Mouse (Mus musculus) right cerebral cortex, postnatal 25 days (tissue): ENCODE results near the gene Arhgap32.
"Not testable (repeated sequence)": the region's sequence is repeated elsewhere in the genome, so short reads cannot be mapped to it uniquely, and the experiment has no call there.

ENCODE experiments used
- DNase-seq: peaks from one replicate; pipeline ENCODE4 v3.0.0; 2022

Gene Arhgap32

DNA sequence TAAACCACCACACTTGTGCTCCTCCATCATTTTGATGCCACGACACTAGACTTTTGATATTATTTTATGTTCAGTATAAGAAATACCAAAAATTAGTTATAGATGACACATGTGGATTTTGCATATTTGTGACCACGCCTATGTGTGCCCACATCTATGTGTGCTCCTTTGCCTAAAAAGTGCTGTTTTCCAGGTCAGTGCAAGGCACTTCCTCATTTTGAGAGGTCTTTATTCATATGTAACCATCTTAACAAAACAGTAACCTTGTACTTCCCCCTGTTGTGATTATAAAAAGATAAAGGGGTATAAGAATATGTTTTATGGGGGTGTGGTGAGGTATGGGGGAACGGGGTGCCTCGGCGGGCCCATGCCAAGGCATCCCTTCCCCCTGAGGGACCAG is 22.7 kb downstream of the Arhgap32 start:
- no peak for DNase-seq

DNA sequence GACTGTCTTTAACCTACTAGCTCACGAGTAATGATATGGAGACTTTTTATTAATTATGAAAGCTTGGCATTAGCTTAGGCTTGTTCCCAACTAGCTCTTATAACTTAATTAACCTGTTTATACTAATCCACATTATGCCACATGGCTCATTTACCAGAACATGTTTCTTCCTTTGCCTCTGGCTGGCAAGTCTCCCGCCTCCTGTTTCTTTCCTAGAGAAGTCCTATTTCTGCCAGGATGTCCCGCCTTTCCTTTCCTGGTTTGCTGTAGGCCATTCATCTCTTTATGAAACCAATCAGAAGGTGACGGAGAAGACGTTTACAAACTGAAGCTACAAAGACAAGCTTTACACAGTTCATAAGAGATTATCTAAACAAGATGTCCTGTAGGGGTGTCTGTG is 23.7 kb downstream of the Arhgap32 start:
- DNase-seq, result no peak

DNA sequence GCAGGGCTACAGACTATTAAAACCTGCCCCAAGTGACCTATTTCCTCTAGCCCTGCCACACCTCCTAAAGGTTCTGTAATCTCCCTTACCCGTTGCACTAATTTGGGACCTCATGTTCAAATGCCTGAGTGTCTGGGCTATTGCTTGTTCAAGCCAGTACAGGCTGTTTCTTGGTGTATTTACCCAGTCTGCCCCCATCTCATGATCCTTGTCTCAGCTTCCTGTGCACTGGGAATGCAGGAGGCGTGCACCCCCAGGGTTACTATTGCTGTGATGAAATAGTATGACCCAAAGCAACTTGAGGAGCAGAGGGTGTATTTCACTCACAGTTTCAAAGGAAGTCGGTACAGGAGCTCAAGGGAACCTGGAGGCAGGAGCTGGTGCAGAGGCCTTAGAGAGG is 26.9 kb downstream of the Arhgap32 start:
- DNase-seq, result no peak

DNA sequence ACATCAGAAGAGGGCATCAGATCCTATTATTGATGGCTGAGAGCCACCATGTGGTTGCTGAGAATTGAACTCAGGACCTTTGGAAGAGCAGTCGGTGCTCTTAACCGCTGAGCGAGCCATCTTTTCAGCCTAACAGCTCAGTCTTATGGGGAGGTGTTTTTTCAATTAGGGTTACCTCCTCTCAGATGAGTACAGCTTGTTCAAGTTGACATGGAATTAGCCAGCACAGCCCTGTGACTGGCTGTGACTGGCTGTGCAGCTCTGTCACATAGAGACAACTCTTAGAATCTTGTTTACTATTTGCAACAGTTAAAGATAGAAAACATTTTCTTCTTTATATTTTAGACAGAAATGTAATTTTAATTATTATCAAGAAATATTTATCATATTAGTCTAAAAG is 27.5 kb downstream of the Arhgap32 start:
- no peak for DNase-seq

DNA sequence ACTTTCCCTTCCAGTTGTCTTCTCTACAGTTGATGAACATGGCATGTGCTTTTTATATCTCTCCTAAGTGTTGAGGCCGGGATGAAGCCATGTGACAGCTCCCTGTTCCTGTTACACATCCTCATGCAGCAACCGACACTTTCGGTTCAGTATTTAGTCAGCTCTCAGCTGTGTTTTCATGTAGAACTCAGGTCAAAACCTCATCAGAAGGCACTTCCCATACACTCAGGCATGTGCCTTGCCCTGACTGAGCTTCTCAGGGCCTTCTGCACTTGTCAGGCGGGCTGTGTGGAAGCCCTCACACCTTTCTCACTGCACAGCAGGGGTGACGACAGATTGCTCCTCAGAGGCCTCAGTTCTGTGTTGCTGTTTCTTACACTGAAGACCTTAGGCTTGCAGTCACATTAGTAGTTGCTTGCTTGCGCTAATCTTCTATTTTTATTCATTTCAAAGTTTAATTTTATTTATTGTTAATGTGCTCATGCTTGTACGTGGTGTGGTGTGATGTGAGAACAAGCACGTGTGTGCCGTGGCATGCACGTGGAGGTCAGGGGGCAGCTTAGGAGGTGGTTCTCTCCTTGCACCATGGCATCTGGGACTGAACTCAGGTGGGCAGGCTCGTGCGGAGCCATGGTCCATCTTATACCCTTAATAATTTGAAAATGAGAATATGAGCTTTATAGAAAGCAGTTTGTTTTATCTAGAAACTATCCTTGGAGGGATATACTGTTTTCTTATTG is 30.5 kb downstream of the Arhgap32 start:
- no peak for DNase-seq

DNA sequence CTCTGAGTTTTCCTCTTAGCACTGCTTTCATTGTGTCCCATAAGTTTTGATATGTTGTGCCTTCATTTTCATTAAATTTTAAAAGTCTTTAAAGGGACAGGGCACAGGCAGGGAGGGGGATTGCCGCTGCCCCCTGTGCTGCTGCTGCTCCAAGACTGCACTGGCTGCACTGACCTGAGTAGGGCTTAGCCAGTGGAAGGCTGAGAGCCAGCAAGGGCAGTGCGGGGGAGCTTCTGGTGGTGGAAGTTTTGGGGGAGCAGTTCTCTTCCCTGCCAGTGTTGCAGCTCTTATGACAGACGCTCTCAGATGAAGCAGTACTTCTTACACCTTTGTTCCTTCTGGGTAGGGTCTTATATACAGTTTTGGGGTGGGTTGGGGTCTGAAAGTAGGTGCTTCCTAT is 33.3 kb downstream of the Arhgap32 start:
- DNase-seq, result no peak

DNA sequence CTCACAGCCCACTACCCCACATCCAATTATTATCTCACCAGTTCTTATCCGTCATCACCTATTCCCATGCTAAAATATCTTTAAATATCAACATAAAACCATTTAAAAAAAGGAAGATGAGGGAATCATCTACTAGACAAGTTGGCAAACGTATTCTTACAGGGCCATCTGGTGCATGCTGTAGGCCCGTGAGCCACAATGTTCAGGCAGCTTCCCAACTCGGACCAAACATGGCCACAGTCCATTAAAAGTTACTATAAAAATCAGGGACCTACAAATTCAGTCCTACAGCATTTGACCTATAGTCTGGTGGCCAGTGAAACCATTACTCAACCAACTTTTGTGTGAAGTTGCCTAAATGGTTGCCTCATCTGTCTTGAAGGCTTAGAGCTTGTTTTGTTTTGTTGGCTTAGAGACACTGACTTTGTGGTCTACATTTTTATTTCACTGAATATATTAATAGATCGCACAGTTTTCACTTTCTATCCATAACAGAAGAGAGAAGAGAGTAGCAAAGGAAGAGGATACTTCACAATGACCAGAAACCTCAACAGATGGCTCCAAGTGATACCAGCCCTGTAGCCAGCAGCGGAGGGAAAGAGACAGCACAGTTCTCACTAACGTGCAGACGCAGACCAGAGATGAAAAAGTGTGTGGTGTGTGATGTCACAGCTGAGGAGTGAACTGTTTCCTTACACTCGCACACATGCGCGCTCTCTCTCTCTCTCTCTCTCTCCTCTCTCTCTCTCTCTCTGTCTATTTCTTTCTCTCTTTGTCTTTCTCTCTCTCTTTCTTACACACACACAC is 34.1 kb downstream of the Arhgap32 start:
- no peak for DNase-seq

DNA sequence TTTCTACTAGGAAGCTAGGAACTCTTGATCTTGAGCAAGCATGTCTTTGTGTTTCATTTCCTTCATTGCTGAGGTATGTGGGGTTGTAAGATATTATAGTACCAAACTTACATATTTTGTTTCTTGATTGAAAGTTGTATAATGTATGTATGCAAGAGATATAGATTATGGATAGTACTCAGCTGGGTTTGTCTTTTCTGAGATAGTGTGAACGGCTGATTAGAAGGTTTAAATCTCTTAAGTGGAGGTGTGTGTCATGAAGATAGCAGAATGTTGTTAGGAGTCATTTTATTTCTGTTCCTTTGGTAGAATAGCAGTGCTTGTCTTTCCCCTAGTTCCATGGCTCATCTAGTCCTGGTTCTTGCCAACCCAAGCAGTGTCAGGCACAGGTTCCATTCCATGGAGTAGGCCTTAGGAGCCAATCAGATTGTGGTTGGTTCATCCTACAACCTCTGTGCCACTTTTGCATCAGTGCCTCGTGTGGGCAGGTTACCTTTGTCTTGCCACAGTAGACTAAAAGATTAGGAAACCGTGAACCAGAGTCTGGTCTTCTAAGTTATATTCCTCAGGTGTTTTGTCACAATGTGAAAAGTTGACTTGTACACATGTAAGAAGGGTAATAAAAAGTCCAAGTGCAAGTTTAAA is 38.9 kb downstream of the Arhgap32 start:
- no peak for DNase-seq

DNA sequence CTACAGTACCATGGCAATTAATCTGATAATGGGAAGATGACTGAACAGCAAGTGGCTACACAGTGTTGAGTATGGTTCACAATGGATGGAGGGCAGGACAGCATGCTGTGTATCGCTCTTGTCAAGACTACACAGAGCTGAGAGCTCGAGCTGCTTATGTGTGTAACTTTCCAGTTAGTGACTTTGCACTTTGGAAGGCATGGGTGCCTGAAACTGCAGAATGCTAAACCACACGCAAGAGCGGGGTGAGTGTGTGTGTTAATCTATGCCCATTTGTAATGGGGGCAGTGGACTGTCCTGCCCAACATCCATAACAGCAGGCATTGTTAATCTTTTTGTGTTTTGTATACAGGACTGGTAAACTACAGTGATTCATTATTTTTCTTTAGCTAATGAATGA is 40.8 kb downstream of the Arhgap32 start:
- no peak for DNase-seq

DNA sequence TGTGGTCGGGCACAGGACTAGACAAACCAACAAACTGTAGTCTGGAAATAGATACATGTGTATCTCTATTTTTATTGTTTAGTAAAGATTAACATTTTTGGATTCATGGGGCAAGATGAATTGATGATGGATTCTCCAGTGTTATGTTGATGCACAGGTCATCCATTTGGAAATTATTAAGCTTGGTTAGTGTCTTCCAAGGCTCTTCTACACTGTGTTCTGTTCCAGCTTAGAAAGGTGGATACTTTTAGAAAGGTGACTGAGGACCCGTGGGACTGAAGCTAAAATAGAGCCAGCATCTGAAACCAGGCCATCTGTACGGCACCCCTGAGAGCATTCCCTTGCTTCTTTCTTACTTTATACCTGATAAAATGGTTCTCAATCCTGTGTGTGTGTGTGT is 41.3 kb downstream of the Arhgap32 start:
- no peak for DNase-seq

DNA sequence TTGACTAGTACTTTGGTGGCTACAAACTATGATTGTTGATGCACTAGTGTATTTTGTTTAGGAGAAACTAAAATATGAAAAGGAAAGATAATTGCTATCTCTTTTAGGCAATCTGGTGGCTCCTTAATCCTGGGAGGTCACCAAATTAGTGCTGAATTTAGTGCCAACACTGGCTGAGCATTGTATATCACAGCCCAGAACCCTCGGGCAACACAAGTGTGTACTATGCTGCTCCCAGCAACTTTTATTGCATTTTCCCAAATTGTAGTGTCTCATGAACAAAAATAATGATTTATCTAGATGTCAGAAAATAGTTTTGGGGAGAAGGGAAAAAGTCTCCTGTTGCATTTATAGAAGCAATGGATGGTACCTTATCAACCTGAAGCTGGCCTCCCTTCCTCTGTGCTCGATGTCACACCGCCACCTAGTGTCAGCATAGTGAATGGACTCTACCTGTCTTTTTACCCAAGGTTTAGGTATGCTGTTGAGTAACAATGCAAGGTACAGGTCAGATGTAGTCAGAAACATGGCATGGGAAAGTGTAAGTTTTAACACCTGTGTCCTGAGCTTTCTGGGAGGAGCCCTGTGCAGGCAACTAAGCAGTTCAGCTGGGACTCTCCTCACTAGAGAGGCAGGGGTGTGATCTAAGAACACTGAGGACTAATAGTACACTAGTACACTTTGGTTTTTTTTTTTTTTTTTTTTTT is 43.1 kb downstream of the Arhgap32 start:
- DNase-seq, result peak; percentile 69

DNA sequence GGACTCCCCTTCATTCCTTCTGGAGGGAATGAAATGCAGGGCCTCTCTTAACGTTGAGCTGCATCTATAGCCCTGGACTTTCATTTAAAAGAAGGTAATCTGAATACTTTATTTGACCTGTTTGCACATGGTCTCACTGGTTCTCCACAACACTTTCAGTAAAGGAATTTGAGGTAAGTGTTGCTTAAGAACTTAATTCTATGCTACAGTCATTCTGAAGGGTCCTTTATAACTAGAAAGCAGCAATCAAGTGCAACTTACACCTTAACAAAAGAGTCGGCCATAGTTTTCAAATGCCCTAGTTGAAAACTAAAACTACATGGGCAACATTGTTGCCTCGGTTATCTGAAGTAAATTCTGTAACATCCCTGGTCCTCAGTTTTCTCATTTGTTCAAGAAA is 43.8 kb downstream of the Arhgap32 start:
- no peak for DNase-seq

DNA sequence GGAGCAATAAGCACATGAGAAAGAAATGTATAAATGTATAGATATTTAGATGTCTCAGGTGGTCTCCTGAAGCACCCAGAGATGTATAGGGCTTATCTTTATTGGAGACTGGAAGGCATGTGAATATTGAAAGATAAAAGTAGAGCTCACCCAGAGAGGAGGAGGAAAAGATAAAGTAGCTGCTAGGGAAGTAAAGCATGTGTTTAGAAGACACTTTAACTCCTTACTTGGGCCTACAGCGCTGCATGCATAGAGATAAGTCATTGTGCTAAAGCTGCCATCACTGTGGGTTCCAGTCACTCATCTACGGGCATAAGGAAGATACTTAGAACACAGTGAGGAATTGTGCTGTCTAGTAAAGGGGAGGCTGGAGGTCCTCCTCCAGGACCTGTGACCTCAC is 46.9 kb downstream of the Arhgap32 start:
- DNase-seq, result no peak

DNA sequence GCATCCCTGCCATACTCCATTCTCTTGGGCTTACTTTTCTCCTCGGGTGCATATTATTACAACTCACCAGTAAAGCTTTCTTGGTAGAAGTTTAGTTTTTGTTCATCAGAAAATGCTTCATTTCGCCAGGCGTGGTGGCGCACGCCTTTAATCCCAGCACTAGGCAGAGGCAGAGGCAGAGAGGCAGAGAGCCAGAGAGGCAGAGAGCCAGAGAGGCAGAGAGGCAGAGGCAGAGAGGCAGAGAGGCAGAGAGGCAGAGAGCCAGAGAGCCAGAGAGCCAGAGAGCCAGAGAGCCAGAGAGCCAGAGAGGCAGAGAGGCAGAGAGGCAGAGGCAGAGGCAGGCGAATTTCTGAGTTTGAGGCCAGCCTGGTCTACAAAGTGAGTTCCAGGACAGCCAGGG is 47.9 kb downstream of the Arhgap32 start:
- DNase-seq, result not testable (repeated sequence)

DNA sequence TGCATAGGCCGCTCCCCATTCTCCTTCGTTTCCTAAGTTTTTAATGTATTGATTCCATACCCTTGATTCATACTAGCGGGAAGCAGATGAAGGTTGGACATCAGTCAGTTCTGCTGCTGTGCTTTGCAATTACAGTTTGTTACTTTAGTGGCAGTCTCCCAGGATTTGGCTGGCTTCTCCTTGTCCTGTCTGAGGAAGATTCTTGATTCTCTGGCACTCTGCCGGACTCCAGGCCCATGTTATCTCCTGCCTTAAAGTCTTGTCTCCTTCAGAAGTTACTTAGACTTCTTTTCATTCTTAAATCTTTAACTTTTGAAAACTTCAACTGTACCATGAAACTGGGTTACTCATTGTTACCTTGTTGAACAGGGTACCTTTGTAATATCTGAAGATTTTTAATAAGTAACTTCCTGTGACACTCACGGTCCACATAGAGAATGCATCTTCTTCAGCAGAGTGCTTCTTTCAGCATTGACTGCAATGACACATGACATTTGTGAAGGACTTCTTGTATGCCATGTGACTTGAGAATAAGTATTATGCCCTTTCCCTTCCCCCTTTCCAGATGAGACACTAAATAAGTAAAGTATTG is 52.7 kb downstream of the Arhgap32 start:
- no peak for DNase-seq

DNA sequence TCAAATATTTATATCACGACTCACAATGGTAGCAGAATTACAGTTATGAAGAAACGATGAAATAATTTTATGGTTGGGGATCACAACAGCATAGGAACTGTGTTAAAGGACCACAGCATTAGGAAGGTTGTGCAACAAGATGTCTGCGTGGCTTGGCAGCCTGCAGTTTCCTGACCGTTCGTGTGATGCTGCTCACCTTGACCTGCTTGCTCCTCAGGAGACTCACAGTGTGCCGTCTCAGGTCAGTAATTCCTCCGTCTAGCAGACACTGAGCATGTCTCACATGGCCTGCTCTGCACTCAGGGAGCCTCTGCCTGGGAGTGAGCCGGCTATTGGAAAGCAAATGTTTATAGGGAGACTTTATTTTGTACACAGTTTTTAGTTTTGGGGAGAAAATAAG is 54.8 kb downstream of the Arhgap32 start:
- no peak for DNase-seq

DNA sequence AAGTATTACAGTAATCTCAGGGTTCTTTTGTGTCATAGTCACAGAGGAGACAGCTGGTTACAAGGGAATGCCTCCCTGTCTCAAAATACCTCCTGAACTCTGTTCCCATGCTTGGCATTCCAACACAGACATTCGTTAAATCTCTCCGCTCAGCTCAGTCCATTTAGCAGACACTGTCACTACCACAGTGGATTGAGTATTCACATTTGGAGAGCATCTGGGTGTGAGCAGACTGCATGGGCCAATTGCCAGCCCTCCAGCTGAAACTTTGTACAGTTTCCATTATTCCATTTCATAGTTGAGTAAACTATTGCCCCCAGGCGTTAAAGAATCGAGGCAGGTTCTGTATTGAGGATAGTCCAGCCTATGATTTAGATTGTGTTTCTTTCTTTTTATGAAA is 60.7 kb downstream of the Arhgap32 start:
- DNase-seq, result no peak

DNA sequence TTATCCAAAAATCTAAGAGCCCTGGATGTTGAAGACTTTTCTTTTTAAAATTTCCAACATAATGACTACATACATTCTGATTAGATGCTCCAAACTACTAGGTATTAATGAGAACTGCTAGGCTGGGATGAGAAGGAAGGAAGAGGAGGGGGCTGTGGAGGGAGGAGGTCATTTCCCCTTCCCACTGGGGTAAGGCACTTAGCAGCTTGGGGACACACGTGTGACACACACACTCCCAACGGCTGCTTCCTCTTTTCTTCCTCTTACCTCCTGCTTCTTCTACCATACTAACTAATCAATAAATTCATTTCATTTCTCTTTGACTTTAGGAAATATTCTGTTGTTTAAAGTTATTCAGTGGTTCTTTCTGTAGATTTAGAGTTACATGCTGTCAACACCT is 65.2 kb downstream of the Arhgap32 start:
- DNase-seq, result no peak

DNA sequence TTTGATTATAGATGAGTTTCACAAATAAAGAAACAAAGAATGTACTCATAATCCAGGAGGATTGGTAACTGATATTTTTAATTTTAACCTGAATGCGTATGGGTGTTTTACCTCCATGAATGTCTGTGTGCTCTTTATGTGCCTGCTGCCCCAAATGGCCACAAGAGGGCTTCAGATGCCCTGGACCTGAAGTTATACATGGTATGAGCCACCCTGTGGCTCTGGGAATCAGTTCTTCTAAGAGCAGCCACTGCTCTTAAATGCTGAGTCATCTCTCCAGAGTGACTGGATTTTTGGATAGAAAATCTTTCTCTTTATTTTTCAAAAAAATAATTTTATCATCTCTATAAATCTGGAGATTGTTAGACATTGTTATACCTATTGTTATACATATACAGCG is 70.6 kb downstream of the Arhgap32 start:
- DNase-seq, result no peak

DNA sequence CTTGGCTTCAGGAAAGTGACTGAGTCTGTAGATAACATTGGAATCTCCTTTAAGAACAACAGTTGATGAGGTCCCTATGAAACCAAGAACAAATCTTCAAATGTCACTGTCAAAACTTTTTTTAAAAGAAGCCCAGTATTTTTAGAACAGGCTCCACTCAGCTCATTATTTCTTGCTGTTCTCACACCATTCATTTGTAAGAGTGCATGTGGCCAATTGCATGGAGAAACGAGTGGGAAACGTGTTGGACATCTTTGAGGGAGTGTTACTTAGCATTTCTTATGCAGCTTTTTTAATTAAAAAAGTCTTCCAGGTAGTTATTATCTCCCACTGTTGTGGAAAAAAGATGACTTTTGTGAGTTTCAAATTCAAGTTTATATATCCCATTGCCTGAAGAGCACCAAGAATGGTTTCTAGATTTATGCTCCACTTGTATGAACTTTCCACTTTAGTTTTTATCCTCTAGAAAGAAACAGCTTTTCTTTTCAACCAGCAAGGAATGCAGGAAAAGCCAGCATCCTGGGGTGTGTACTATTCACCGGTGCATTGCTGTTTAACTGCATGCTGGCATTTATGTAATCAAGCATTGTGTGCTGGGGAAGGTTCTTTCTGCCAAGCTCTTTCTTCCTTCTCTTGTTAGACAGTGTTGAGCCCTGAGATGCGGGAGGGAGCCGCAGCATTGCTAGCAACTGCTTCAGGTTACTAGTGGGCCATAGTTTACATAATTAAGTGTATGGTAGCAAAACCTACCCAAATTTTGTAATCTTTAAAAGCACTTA is 76.5 kb downstream of the Arhgap32 start:
- no peak for DNase-seq

DNA sequence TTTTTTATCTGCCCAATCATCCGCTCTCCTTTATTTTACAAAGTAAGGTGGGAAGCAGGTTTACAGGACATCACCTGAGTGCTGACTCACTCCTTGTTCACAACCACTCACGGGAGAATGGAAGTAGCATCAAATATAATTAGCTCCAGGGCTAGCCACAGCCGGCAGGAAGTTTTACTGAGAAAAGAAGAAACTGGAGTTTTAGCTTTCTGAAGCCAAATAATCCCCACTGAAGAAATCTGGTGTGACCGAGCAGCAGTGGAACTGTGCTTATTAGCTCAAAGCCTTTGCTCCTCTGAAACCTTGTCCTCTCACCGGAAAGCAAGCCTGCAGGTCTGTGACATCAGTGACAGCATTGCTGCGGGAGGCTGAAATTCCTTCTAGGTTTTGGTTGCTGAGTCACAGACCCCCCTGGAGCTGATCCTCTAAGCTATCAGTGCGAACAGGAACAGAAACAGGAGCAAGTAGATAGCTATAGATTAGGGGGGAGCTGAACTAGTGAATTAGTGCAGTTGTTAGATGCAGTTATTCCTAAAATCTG is 88.6 kb downstream of the Arhgap32 start:
- DNase-seq, result no peak

DNA sequence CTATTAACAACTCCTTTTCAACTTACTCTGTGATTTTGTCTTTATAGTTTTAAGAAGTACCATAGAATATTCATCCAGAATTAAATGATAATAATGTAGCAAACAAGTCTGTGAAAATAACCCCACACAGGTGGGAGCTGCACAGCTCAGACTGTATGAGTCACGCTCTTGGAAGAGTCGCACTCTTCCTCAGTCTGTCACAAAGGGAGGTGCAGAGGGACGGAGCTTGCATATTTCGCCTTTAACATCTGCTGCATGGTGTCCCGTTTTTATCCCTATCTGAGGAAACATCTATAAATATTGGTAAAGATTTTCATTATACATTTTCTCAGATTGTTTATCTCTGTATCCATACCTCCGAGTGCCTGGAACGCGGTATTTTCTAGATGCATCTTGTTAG is 91.2 kb downstream of the Arhgap32 start:
- no peak for DNase-seq
